Mouse (Mus musculus) heart, embryonic 16.5 days (tissue): ENCODE measurements around the gene Thbs2. TPM values are rescaled to one million over a fixed set of nuclear protein-coding genes. Genes with fewer than 3 reads are reported as not detected.
"Not testable (repeated sequence)": the region's sequence is repeated elsewhere in the genome, so short reads cannot be mapped to it uniquely, and the experiment has no call there.

Source experiments
- ATAC-seq: fragments of 200-750 bp; cut with Nextera tagmentation; replicated peaks from 2 replicates; pipeline ENCODE4 v1.8.0; 2017; ENCODE audit warnings: moderate number of reproducible peaks; ENCODE audit not compliant: insufficient read depth, low FRiP score; ENCODE audit errors: extremely low read depth
- H3K27ac ChIP-seq: fragments of 300-500 bp; sonication (generic); 2 replicates; pipeline ENCODE4 v1.5.1; 2014; ENCODE audit warnings: mild to moderate bottlenecking, low read length, control low read depth, moderate library complexity
- H3K27me3 ChIP-seq: fragments of 300-500 bp; sonication (generic); 2 replicates; pipeline ENCODE4 v1.6.1; 2014; ENCODE audit warnings: low read length, mixed read lengths; ENCODE audit not compliant: control insufficient read depth, insufficient read depth
- H3K36me3 ChIP-seq: fragments of 300-500 bp; sonication (generic); 2 replicates; pipeline ENCODE4 v1.6.1; 2014; ENCODE audit not compliant: control insufficient read depth, insufficient read depth
- H3K4me1 ChIP-seq: fragments of 300-500 bp; sonication (generic); 2 replicates; pipeline ENCODE4 v1.6.1; 2014; ENCODE audit warnings: low read length, mixed read lengths; ENCODE audit not compliant: control insufficient read depth, insufficient read depth
- H3K4me2 ChIP-seq: fragments of 300-500 bp; sonication (generic); 2 replicates; pipeline ENCODE4 v1.6.1; 2014; ENCODE audit warnings: low read depth, mild to moderate bottlenecking, control low read depth, low read length
- H3K4me3 ChIP-seq: fragments of 300-500 bp; sonication (generic); 2 replicates; pipeline ENCODE4 v1.5.1; 2014; ENCODE audit warnings: mild to moderate bottlenecking, control low read depth, low read length
- H3K9ac ChIP-seq: fragments of 300-500 bp; sonication (generic); 2 replicates; pipeline ENCODE4 v1.6.1; 2014; ENCODE audit warnings: low read length, control low read depth
- H3K9me3 ChIP-seq: fragments of 300-500 bp; sonication (generic); replicated peaks from 2 replicates; pipeline ENCODE4 v1.6.1; 2016; ENCODE audit warnings: low read length; ENCODE audit not compliant: control insufficient read depth
- WGBS: fragments of 180-500 bp; shearing (Covaris S2); extraction: QIAGEN DNeasy Blood & Tissue Kit; methylation state at CpG from one replicate; pipeline ENCODE4 v1.1.7; 2014; 5-methylcytosine and 5-hydroxymethylcytosine counted together
- polyA plus RNA-seq: library from polyadenylated mRNA; unstranded; fragments of >200 nt; fragmentation: Nextera tagmentation; extraction: Ambion mirVana; gene quantifications from 2 replicates; pipeline ENCODE4 v1.2.1, GENCODE M21; 2015

Thbs2 gene
- polyA plus RNA-seq, 1 experiment from 2014 or later, result 32.1 TPM

DNA sequence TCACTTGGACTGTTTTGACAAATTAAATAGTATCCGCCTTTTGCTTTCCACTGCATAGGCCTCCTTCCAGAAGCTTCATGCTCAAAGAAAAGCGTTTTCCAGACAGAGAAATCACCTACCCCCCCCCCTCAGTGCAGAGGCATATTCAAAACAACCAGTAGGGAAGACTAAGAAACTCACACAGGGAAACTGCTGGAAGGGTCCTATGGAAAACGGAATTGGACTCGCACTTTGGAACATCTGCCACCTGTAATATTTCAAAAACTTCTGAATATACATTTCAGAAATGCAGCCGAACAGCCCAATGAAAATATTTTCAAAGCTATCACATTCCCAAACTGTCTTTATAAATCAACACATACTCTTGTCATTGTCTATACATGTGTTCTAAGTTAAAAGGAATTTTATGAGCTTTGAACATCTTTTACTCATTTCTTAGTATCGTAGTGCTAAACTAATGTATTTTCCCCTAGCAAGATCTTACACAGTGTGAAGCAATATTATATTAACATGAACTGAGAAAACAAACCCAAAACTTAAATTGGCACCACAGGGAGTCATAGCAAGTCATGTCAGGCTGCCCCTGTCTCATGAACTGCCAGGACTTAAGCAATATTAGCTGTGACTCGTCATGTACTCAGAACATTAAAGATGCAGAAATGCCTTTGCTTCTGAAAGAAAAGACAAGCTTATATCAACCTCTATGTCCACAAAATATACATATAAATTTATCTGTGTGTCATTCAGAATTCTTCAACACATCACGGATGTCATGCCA, 58.3 kb downstream of the Thbs2 start:
- H3K27ac ChIP-seq, result no peak overlapping the region
- H3K4me1 ChIP-seq, result no peaks in the 10 kb centered on the region
- no peaks in the 10 kb centered on the region for H3K36me3 ChIP-seq
- no peaks in the 10 kb centered on the region for H3K27me3 ChIP-seq
- H3K4me2 ChIP-seq, result no peak overlapping the region
- no peaks in the 10 kb centered on the region for H3K9me3 ChIP-seq
- no peak overlapping the region for H3K9ac ChIP-seq
- WGBS, result 76% methylated on average over 8 of the region's 8 CpGs
- ATAC-seq, result no peak
- H3K4me3 ChIP-seq, result no peak overlapping the region

DNA sequence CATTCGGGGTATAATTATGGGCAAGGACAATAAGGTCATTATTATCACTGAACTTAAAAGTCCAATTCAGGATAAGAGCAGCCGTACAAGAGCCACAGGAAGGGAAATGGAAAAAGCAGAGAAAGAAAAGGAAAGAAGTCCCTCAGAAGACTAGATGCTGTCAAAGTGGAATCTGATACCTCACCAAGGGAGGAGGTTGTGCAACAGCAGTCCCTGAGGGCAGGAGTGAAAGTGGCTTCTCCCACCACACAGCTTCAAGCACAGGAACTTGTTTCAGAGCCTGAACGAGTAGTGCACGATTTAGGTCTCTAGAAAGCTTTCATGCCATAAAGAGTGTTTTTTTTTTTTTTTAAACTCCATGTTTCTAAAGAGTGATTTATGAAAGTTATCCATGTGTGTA, 65.1 kb downstream of the Thbs2 start:
- Histone ChIP-seq H3K27ac (no peak overlapping the region), H3K9ac (no peak overlapping the region), H3K36me3 (no peaks in the 10 kb centered on the region), H3K4me1 (no peaks in the 10 kb centered on the region), H3K27me3 (no peaks in the 10 kb centered on the region), H3K4me3 (no peak overlapping the region), H3K4me2 (no peak overlapping the region), H3K9me3 (no peaks in the 10 kb centered on the region)
- no peak for ATAC-seq
- 60% methylated on average over 4 of the region's 4 CpGs for WGBS

DNA sequence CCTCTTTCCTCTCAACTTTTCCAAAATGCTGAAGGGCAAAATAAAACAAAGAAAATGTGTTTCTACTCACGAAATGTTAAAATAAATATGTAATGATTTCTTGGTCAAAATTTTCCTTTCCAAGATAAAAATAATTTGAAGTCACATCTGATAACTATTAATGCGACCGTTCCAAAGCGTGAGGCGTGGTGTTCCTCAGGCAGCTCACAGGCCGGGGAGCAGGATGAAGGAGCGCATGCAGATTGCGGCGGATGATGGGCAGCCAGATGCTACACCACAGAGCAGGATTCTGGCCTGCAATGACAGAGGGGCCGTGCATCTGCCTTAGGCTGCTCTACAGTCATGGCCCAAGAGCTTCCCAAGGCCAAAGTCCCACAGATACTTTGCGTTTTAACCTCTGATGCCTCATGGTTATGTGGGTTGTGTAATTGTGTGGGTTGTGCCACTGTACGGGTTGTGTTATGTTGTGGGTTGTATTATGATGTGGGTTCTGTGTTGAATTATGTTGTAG, 66.2 kb downstream of the Thbs2 start:
- no peak overlapping the region for H3K27ac ChIP-seq
- 86% methylated on average over 12 of the region's 12 CpGs for WGBS
- ATAC-seq, result no peak

DNA sequence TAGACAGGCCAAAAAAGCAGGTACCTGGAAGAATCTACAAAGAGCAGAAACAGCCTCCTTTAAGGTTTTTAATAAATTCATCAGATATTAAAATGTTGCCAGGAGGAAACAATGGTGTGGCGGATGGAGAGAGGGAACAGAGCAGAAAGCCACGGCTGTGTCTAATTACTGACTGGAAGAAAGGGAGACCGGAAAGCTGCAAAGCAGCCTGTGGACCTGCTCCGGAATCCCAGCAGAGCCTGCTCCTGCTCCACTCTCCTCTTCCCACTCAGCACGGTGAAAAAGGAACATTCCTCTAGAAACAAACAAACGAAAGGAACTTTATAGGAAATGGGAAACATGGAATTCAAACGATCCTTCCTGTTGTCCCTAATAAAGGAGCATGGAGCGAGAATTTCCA, 69.6 kb downstream of the Thbs2 start:
- Histone ChIP-seq H3K9me3 (no peaks in the 10 kb centered on the region), H3K27me3 (no peaks in the 10 kb centered on the region), H3K4me1 (no peaks in the 10 kb centered on the region), H3K27ac (no peak overlapping the region), H3K9ac (no peak overlapping the region), H3K4me2 (peak overlapping the region; percentile 19; the same call in 1 of the 2 replicates), H3K36me3 (no peaks in the 10 kb centered on the region), H3K4me3 (no peak overlapping the region)
- 47% methylated on average over 8 of the region's 8 CpGs for WGBS
- ATAC-seq, result no peak

More for the DNA sequence above, 66.2 kb downstream of the Thbs2 start:
- no peaks in the 10 kb centered on the region for H3K27me3 ChIP-seq
- no peaks in the 10 kb centered on the region for H3K4me1 ChIP-seq
- no peak overlapping the region for H3K9ac ChIP-seq
- H3K4me3 ChIP-seq, result no peak overlapping the region
- H3K9me3 ChIP-seq, result no peaks in the 10 kb centered on the region
- no peak overlapping the region for H3K4me2 ChIP-seq
- H3K36me3 ChIP-seq, result no peaks in the 10 kb centered on the region

DNA sequence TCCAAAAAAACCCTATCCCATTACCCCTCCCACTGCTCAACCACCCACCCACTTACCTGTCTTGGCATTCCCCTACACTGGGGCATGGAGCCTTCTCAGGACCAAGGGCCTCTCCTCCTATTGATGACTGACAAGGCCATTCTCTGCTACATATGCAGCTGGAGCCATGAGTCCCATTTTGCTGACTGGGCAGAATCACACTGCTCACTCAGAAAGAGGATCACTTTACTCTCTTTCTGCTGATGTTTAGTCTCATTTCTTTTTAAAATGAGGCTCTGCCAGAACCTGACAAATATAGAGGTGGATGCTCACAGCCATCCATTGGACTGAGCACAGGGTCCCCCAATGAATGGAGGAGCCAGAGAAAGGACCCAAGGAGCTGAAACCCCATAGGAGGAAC, 73.0 kb downstream of the Thbs2 start:
- not testable (repeated sequence) for H3K27me3 ChIP-seq, H3K27ac ChIP-seq, H3K4me1 ChIP-seq, H3K4me2 ChIP-seq, H3K9ac ChIP-seq, ATAC-seq, H3K4me3 ChIP-seq, H3K9me3 ChIP-seq, H3K36me3 ChIP-seq

DNA sequence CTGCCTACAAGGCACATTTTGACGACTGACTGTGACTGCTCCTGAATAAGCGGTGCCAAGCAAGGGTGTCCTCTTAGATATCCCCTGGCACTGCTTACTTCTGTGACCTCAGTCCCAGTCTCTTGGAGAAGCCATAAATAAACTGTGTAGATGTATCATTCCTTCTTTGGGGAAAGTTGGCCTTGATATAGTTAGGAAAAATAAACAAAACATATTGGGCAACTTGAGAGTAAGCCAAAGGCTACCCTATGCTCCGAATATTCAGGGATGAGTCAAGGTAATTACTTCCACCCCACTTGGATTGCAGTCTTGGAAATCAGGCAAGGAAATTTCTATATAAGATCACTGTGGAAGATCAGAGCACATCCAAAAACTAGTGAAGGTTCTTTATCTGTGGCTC, 74.0 kb downstream of the Thbs2 start:
- no peak overlapping the region for H3K27ac ChIP-seq
- H3K4me1 ChIP-seq, result no peaks in the 10 kb centered on the region
- no peak overlapping the region for H3K9ac ChIP-seq
- H3K27me3 ChIP-seq, result no peaks in the 10 kb centered on the region
- H3K4me2 ChIP-seq, result no peak overlapping the region
- no peak for ATAC-seq
- H3K4me3 ChIP-seq, result no peak overlapping the region
- WGBS, result 73% methylated on average over 3 of the region's 3 CpGs
- no peaks in the 10 kb centered on the region for H3K9me3 ChIP-seq
- H3K36me3 ChIP-seq, result no peaks in the 10 kb centered on the region

DNA sequence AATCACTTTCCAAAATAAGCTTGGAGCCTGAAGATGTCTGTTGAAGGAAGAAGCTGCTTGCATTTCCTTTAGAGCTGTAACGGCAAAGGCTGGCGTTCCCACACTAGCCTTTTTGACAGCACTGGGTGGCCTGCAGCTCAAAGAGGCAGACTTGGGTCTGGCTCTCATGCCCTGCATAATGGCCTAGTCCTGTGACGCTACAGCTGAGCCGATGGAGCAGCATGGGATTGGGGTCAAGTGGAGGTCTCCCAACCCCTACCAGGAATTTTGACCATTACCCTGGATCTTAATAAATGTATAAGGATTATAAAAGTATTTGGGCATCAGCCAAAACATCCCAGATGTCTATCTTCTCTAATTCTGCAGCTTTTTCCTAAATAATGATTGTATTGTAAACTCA, 75.0 kb downstream of the Thbs2 start:
- Histone ChIP-seq H3K36me3 (no peaks in the 10 kb centered on the region), H3K27ac (no peak overlapping the region), H3K4me1 (no peaks in the 10 kb centered on the region), H3K9ac (no peak overlapping the region), H3K9me3 (no peaks in the 10 kb centered on the region; the same call in 1 of the 2 replicates), H3K4me3 (no peak overlapping the region), H3K27me3 (no peaks in the 10 kb centered on the region), H3K4me2 (no peak overlapping the region)
- 72% methylated on average over 4 of the region's 4 CpGs for WGBS
- ATAC-seq, result no peak

Other genes with a start within 250 kb of the Thbs2 start
- gene Wdr27, start 248.9 kb upstream of the Thbs2 start, polyA plus RNA-seq, result 3.0 and 3.5 TPM in 2 replicates
- 28.8 and 30.2 TPM in 2 replicates for gene 1600012H06Rik, start 248.9 kb upstream of the Thbs2 start, polyA plus RNA-seq